Mouse (Mus musculus): ENCODE measurements at regions not wholly inside any gene's neighbourhood (a gene's known extent, or its start where the extent isn't known, plus 50 kb on each side); places are given as distances from the start of the nearest gene placed in this dataset.
A peak's percentile ranks its signal among the peaks of the same experiment; 100 is the strongest.

DNA sequence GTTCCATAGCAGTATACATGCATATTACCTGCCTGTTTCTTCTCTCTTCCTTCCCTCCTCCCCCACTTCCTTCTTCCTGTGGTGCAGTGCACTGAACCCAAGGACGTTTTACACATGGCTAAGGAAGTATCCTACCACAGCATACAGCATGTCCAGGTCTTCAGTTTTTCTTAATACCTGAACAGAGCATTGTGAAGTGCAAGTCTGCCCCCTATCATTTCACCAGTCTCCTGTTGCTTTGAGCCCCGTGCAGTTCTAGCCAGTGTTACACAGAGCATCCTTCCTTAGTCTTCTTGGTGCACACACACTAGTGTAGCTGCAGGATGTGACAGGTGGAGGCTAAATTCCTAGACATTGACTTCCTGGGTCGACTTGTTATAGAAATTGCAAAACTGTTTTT is 53.7 kb upstream of the Foxb1 start:
- no peak for DNase-seq (ENCODE audit: inconsistent ontology term)

DNA sequence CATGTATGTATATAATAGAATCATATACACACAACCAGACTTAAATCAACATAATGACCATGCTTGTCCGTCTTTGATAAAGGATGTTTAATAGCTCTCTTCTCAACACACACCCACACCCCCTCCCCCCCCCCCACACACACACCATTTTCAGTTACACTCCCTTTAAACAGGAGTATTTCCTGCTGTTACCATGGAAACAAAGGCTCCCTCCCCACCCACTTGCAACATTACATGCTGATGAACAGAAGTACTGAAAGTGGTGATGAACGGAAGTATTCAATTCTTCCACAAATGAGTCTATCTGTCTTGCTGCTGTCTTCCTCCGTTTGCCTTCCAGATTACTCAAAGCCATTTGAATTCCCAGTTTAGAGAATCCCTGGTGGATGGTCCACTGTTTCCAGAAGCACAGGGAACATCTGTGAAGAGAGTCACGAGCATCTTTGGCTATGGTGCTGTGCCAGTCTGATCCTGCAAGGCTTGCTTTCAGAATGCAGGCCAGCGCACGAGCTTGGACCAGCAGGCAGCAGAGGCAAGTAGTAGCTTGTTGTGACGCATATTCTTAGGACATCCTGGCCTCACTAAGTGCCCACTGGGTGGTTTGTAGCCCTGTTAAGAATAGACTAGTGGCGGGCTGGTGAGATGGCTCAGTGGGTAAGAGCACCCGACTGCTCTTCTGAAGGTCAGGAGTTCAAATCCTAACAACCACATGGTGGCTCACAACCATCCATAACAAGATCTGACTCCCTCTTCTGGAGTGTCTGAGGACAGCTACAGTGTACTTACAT is 62.6 kb upstream of the Foxb1 start:
- no peak for DNase-seq (ENCODE audit: inconsistent ontology term)

DNA sequence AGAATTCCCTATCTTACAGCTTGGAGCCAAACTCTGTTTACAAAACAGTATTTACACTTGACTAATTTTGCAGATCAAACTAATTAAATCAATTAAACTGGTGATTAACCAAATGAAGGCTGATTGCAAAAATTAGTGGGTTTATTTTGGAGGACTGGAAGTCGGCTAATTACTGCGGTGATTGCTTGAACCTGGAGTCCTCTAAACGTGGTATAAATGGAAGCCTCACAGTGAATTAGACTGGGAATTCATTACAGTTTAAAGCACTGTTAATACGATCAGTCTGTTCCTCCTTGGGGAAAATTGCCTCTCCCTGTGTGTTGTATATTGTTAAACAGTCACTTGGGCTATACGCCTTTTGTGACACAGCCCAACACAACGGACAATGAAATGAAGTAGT is 67.7 kb upstream of the Foxb1 start:
- DNase-seq (ENCODE audit: inconsistent ontology term) = peak; percentile 5

DNA sequence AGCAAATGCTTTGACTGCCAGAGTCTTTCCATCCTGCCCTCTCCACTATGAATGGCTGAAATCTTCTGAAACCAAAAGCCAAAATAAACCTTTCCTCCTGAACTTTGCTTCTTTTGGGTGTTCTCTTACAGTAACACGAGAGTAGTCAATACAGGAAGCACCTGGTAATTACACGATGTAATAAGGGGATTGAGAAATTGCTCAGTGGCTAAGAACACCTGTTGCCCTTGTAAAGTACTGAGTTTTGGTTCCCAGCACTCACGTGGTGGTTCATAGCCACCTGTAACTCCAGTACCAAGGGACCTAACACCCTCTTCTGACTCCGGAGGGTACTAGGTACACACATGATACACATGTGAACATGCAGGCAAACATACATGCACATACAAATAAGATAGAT is 74.7 kb upstream of the Foxb1 start:
- no peak for DNase-seq (ENCODE audit: inconsistent ontology term)

DNA sequence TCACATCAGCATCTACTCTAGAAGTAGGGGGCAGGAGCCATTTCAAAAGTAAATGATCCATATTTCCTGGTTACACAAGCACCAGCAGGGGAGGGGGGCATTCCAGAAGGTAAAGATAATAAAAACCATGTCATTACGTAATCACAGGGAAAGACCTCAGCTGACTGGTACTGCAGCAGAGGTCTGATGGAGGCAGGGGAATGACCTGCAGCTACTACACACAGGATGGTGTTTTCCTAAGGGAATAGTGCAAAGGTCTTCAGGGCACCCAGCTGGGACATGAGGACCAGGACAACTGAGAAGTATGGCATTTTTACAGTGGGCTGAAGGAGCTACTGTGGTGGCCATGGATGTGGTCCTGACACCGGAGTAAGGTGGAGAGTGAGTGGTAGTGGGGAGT is 78.5 kb upstream of the Foxb1 start:
- no peak for DNase-seq (ENCODE audit: inconsistent ontology term)

DNA sequence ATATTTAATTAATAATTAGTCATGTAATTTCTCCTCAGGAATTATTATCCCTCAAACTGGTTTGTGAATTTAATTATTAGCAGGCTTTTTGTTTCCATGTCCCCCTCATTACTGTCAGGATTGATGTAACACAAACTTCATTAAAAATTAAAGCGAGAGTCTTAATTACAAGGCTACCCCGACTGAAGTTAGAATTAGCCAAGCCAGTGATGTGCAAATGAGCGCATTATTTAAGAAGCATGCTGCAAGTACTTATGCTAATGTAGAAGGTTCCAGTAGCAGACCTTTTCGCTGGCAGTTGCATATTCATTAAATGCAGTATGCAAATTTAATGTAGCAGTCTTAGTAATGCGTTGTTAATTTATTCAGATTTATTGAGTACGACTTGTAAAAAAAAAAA is 84.0 kb upstream of the Foxb1 start:
- peak; percentile 3 for DNase-seq (ENCODE audit: inconsistent ontology term)

DNA sequence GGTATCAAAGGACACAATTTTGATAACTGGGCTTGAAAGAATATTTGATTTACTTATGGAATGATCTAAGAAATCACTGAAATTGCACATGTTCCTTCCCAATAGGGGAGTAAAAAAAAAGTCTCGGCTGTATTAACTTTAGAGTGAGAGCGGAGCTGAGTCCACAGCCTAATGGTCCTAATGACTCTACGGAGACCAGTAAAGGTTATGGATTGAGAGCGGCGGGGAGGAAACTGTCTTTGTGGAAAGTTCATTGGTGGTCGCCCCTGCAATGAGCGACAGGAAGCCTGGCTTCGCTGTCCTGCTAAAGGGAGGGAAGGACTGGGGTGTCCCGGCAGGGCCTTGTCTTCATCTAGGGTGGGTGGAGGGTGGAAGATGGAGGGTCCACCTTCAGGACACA is 84.5 kb upstream of the Foxb1 start:
- DNase-seq (ENCODE audit: inconsistent ontology term) = no peak

DNA sequence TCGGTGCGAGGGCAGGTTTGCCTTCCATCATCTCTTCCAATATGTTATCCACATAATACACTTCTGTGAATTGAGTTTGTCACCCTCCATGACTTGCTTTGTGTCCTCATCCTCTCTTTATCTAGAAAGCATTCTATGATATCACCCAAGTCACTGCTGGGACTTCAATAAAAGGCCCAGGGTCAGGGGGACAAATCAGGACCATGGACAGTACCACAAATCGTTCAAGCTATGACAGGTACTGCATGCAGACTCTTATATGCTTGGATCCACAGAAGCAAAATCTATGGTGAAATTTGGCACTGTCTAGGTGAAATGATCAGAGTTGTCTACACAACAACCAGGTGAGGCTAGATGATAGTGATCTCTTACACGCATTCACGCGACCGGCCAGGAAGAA is 95.9 kb upstream of the Foxb1 start:
- peak; percentile 3 for DNase-seq (ENCODE audit: inconsistent ontology term)

DNA sequence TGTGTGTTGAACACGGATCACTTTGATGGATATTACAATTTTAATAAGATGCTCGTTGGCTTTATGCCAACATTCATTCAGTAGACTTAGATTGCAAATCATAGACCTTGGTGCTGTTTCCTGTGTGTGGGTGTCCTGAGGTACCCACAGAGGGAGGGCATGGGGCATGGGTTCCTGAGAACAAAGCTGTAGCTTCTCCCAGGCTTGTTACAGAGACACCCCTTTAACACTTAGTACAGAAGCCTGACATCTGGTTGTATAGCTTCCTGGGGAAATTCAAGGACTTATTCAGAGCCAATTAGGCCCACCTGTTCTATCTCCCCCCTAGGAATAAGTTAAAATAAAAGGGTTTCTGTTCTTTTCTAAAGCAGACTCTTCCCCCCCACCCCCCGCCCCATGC is 97.9 kb upstream of the Foxb1 start:
- no peak for DNase-seq (ENCODE audit: inconsistent ontology term)

DNA sequence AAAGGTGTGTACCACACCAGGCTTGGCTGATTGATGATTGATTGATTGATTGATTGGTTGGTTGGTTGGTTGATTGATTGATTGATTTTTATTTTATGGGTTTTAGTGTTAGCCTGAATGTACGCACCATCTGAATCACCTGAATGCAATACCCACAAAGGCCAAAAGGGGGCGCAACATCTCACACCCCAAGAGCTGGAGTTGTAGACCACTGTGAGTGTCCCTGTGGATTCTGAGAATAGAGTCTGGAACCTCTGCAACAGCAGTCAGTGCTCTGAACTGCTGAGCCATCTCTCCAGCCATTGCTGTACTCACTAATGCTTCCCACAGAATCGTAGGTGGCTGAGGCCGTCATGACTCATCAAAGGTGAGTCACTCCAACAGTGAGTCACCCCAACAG is 109.4 kb upstream of the Foxb1 start:
- DNase-seq (ENCODE audit: inconsistent ontology term) = no peak

DNA sequence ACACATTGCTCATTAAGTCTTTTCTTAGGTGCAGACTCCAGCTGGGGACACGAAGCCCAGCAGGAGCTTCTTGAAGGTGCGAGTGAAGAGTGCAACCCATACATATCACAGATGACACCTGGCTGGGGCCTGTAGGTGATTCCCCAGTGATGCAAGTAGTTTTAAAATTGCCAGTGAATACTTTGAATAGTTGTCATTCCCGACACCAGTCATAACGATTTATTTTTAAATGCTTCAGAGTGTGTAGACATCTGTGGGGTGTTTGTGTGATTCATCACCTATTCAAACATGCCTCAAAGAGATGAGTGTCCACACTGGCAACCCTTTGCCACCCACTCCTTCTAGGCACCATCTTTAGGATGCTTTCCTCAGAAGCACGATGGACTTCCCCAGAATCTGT is 102.9 kb upstream of the Bnip2 start:
- DNase-seq (ENCODE audit: inconsistent ontology term) = peak; percentile 70

DNA sequence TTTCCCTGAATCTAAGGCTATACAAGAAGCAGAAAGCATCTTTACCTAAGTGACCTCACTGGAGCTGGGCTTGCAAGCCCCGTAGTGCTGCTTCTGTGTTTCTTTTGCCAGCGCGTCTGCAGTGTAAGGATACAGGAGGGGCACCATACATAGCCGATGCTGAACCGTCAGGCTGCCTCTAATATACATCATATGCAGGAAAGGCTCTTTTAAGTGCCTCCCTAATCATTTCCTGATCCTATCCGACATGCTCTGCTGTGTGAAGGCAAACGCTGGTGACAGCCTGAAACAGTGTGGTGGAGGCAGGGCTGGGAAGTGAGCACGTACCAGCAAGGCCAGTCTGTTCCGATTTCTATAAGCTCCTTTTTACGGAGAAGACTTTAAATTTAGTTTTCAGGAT is 91.2 kb upstream of the Bnip2 start:
- DNase-seq (ENCODE audit: inconsistent ontology term) = no peak

DNA sequence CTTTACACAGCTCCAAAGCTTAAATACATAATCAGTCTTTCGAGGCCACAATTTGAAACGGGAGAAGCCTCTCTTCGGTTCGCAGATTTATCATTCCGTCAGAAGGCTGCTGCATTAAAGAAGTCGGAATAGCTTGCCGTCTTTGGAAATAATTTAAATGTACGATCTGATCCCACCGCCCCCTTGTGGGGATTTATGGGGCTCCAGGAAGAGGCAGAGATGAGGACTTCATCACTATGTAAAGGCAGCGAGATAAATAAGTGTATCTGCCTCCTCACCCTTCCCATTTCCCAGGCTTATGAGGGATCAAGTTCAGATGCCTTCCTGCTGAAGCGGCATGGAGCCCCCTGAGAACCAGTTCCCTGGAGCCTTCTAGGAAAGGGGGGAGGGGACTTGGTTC is 89.9 kb upstream of the Bnip2 start:
- DNase-seq (ENCODE audit: inconsistent ontology term) = peak; percentile 22

DNA sequence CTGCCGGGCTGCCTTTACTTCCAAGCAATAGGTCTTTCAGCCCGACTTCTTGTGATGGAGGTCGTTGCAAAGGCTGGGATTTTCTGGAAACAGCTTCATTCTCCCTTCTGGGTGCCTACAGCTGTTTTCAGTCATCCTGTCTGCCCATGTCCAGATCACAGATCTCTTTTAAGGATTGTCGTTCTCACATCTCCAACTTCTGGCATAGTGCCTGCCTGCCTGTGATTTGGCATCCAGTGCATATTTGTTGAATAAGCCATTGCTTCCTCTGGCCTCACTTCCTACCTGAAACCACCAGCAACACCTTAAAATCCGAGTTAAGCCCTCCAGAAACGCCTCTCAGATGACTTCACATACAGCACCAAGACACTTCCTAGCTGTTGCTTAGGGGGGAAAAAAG is 88.4 kb upstream of the Bnip2 start:
- no peak for DNase-seq (ENCODE audit: inconsistent ontology term)

DNA sequence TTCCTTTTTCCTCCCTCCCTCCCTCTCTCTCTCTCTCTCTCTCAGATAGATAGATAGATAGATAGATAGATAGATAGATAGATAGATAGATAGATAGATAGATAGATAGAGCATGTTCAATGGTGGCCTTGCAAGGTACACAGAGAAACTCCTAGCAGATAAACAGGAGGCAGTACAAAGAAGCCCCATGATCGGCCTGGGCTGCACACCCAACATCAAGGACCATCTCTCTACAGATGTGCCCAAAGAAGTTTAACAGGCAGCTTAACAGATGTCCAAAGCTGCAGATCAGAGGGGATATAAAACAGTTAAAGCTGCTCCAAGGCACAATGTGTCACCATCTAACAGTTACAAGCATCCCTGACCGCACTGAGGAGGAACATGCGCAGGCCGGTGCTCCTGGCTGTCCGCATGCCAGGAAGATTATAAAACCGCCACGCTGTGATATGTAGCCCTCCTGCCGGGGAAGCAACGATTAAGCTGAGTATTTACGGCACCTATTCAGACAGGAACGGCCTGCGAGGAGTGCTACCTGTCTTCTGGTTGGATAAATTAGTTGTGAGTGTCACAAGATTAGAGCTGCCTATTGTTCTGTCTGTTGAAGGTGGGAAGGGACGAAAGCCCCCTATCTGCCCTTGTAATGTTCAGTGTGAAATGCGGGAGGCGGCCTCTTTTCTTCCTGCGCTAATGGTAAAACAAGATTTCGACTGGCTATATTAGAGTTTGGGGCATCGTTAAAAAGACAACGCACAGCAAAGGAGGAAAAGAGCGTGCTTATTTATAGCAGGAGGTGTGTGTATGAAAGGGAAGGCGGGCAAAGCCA is 81.9 kb upstream of the Bnip2 start:
- DNase-seq (ENCODE audit: inconsistent ontology term) = no peak

DNA sequence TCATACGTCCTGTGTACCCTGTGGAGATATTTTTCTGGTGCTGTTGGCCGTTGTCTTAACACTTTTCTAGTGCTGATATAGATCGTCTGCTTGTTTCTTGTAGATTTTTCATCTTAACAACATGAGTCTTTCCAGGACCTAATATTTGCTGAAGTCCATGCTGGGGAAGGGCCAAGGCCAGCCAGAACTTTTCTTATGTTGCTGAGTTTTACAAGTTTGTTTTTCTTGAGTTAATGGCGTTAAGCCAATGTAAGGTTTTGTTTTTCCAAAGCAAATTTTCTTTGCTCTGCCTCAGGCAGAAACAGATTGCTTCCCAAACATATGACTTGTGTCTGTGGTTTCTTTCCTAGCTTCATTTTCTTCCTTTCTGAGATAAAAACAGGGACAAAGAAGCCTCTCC is 78.6 kb upstream of the Bnip2 start:
- no peak for DNase-seq (ENCODE audit: inconsistent ontology term)

DNA sequence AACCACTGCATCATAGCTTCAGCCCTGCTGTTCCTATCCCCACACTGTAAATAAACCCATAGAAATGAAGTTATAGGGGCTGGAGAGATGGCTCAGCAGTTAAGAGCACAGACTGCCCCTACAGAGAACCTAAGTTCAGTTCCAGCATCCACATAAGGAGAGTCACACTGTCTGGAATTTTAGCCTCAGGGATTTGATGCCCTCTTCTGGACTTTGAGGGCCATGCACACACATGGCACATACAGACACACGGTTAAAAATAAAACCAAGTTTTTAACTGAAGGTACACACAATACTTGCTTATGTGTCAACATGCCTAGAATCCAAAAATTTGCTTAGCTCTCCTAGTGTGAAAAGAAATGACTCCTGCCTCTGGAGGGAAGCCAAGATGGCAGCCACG is 61.1 kb upstream of the Bnip2 start:
- DNase-seq (ENCODE audit: inconsistent ontology term) = no peak

DNA sequence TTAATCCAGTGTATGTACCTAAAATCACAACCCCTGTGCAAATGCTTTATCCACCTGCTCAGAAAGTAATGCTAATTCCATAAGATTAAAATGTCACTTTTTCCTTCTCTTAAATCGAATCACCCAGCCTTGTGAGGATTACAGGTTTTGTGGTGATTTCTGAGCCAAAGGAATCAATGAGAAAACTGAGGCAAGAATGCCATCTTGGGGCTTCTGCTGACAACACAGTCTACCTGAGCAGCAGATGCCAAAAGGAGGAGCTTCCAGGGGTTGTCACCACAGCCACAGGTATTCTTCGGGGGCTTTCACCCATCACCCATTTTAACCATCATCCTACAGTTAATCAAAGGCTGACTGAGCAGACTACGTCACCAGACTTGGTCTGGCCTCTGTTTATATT is 51.4 kb upstream of the Bnip2 start:
- DNase-seq (ENCODE audit: inconsistent ontology term) = no peak
